Mouse (Mus musculus): ENCODE measurements around the gene Plcxd3. TPM values are rescaled to one million over a fixed set of nuclear protein-coding genes. Genes with fewer than 3 reads are reported as not detected.
"Not testable (repeated sequence)": the region's sequence is repeated elsewhere in the genome, so short reads cannot be mapped to it uniquely, and the experiment has no call there.

Plcxd3 gene
- polyA plus RNA-seq, 1 experiment from 2014 or later: 80.9 TPM

DNA sequence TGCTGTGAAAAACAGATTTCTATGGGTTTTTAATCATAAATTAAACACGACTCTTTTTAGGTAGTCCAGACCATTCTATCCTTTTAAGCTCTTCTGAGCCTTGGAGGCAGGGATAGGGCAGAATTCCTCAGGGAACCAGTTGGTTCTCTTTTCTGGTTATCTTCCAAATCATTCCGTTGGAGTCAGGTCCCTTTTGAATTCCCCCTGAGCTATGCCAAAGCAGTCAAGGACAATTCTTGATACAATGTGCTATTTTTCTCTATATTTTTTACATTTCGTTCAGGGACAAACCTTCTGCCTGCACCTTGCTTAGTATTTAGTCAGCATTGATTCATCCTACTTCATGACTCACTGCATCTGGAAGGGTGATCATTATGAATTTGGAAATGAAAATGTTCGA is 128.5 kb downstream of the Plcxd3 start:
- WGBS: 82% methylated on average over 4 of the region's 4 CpGs

DNA sequence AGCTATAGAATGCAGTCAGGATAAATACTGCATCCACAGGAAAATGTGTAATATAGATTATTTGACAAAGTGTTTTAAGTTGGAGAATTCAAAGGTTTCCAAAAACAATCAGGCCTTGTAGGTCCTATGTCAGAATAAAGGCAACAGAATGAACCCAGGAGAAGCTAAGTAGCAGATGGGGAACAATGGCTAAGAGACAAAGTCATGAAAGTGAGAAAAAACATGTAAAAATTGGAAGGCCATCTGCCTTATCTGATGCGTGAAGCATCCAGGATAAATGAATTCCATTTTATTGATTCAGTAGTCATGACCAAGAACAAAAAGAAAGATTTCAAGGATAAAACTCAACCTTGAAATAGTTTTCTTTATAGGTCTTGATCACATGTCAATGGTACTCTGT is 139.4 kb downstream of the Plcxd3 start:
- ATAC-seq (ENCODE audit: low read depth): no peak
- WGBS: 71% methylated on average over 1 of the region's 1 CpGs
- H3K27me3 ChIP-seq (ENCODE audit: control insufficient read depth, insufficient read depth, low read length): no peaks in the 10 kb centered on the region
- H3K27ac ChIP-seq (ENCODE audit: low read depth, low read length): no peak overlapping the region
- H3K9ac ChIP-seq (replicated peaks; ENCODE audit: low read depth, low read length): no peak overlapping the region
- no peaks in the 10 kb centered on the region for H3K9me3 ChIP-seq (ENCODE audit: control insufficient read depth, low read length)
- no peaks in the 10 kb centered on the region for H3K4me1 ChIP-seq (ENCODE audit: control insufficient read depth, insufficient read depth, low read length)
- H3K36me3 ChIP-seq (ENCODE audit: control insufficient read depth, insufficient read depth, low read length): no peaks in the 10 kb centered on the region
- H3K4me3 ChIP-seq (ENCODE audit: low read depth, low read length): no peak overlapping the region
- no peak overlapping the region for H3K4me2 ChIP-seq (ENCODE audit: low read depth, low read length)

More for the DNA sequence above, 128.5 kb downstream of the Plcxd3 start:
- no peak overlapping the region for H3K9ac ChIP-seq (replicated peaks; ENCODE audit: low read depth, low read length)
- H3K4me2 ChIP-seq (ENCODE audit: low read depth, low read length): no peak overlapping the region
- no peaks in the 10 kb centered on the region for H3K27me3 ChIP-seq (ENCODE audit: control insufficient read depth, insufficient read depth, low read length)
- H3K36me3 ChIP-seq (ENCODE audit: control insufficient read depth, insufficient read depth, low read length): no peaks in the 10 kb centered on the region
- H3K27ac ChIP-seq (ENCODE audit: low read depth, low read length): no peak overlapping the region
- H3K4me3 ChIP-seq (ENCODE audit: low read depth, low read length): no peak overlapping the region
- H3K9me3 ChIP-seq (ENCODE audit: control insufficient read depth, low read length): no peaks in the 10 kb centered on the region
- no peaks in the 10 kb centered on the region for H3K4me1 ChIP-seq (ENCODE audit: control insufficient read depth, insufficient read depth, low read length)
- ATAC-seq (ENCODE audit: low read depth): no peak

DNA sequence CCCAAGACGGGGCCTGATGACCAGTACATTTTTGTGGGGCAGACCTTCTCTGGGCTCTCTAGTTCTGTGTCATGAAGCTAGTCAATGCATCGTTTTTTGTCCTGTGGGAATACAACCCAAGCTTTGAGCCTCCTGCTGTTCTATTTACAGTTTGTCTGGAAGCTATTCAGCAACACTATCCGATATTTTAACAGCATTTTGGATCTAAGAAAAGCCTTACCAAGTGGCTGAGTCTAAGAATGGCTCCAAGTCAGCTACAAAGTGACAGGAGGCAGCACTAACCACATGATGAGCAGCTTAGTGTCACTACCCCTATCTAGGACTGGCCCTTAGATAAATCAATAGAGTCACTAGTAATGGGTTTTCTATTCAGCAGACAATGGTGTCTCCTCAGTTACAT is 149.3 kb downstream of the Plcxd3 start:
- Histone ChIP-seq H3K9me3 (ENCODE audit: control insufficient read depth, low read length) (no peaks in the 10 kb centered on the region), H3K36me3 (ENCODE audit: control insufficient read depth, insufficient read depth, low read length) (no peaks in the 10 kb centered on the region), H3K27me3 (ENCODE audit: control insufficient read depth, insufficient read depth, low read length) (no peaks in the 10 kb centered on the region), H3K9ac (replicated peaks; ENCODE audit: low read depth, low read length) (no peak overlapping the region), H3K4me2 (ENCODE audit: low read depth, low read length) (no peak overlapping the region), H3K4me1 (ENCODE audit: control insufficient read depth, insufficient read depth, low read length) (no peaks in the 10 kb centered on the region), H3K27ac (ENCODE audit: low read depth, low read length) (no peak overlapping the region), H3K4me3 (ENCODE audit: low read depth, low read length) (no peak overlapping the region)
- WGBS: 85% methylated on average over 3 of the region's 3 CpGs
- ATAC-seq (ENCODE audit: low read depth): no peak

DNA sequence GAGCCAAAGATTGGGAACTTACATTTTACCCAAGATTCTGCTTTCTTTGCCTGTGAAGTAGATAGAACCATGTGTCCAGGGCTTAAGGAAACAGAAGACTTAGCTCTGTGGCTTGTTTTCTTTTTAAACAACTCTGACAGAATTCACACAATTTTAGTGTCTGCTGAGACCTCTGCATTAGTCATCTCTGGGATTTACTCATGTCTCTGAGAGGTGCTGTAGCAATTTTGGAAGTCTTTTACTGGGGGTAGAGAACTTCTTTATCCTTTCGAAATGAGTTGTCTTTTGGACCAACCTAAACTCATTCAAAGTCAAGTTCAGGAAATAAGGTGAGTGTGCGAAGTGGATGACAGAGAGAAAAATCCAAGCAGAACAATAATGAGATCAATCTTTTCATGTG is 158.4 kb downstream of the Plcxd3 start:
- no peak for ATAC-seq (ENCODE audit: low read depth)
- 91% methylated on average over 2 of the region's 2 CpGs for WGBS

DNA sequence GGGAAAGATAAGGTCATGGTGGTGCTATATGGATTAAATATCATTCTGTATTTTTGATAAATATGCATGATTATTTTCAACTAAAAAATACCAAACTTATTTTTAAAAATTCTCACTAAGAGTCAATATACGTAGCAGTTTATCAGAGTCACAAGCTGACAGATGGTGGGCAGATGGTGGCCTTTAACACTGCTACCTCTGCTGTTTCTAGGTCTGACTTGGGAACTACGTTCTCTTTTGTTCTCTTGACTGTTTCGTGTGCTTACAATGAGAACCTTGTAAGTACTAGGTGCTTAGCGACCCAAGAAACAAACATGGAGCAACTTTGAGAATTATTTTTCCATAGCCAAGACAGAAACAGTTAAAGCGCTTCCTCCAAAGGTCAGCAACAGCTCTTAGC is 183.8 kb downstream of the Plcxd3 start:
- no peak overlapping the region for H3K9ac ChIP-seq (replicated peaks; ENCODE audit: low read depth, low read length)
- no peak overlapping the region for H3K4me3 ChIP-seq (ENCODE audit: low read depth, low read length)
- WGBS: 77% methylated on average over 5 of the region's 5 CpGs
- no peaks in the 10 kb centered on the region for H3K9me3 ChIP-seq (ENCODE audit: control insufficient read depth, low read length)
- no peak overlapping the region for H3K4me2 ChIP-seq (ENCODE audit: low read depth, low read length)
- no peaks in the 10 kb centered on the region for H3K36me3 ChIP-seq (ENCODE audit: control insufficient read depth, insufficient read depth, low read length)
- no peak for ATAC-seq (ENCODE audit: low read depth)
- no peak overlapping the region for H3K27ac ChIP-seq (ENCODE audit: low read depth, low read length)
- H3K4me1 ChIP-seq (ENCODE audit: control insufficient read depth, insufficient read depth, low read length): no peaks in the 10 kb centered on the region
- H3K27me3 ChIP-seq (ENCODE audit: control insufficient read depth, insufficient read depth, low read length): no peaks in the 10 kb centered on the region

More for the DNA sequence above, 158.4 kb downstream of the Plcxd3 start:
- no peaks in the 10 kb centered on the region for H3K4me1 ChIP-seq (ENCODE audit: control insufficient read depth, insufficient read depth, low read length)
- no peak overlapping the region for H3K27ac ChIP-seq (ENCODE audit: low read depth, low read length)
- H3K27me3 ChIP-seq (ENCODE audit: control insufficient read depth, insufficient read depth, low read length): no peaks in the 10 kb centered on the region
- no peaks in the 10 kb centered on the region for H3K36me3 ChIP-seq (ENCODE audit: control insufficient read depth, insufficient read depth, low read length)
- no peak overlapping the region for H3K4me2 ChIP-seq (ENCODE audit: low read depth, low read length)
- H3K4me3 ChIP-seq (ENCODE audit: low read depth, low read length): no peak overlapping the region
- H3K9ac ChIP-seq (replicated peaks; ENCODE audit: low read depth, low read length): no peak overlapping the region
- no peaks in the 10 kb centered on the region for H3K9me3 ChIP-seq (ENCODE audit: control insufficient read depth, low read length)

- Histone ChIP-seq H3K27ac (ENCODE audit: low read depth, low read length) (no peak overlapping the region), H3K27me3 (ENCODE audit: control insufficient read depth, insufficient read depth, low read length) (no peaks in the 10 kb centered on the region), H3K9me3 (ENCODE audit: control insufficient read depth, low read length) (no peaks in the 10 kb centered on the region), H3K36me3 (ENCODE audit: control insufficient read depth, insufficient read depth, low read length) (no peaks in the 10 kb centered on the region), H3K9ac (replicated peaks; ENCODE audit: low read depth, low read length) (no peak overlapping the region), H3K4me1 (ENCODE audit: control insufficient read depth, insufficient read depth, low read length) (no peaks in the 10 kb centered on the region), H3K4me2 (ENCODE audit: low read depth, low read length) (no peak overlapping the region), H3K4me3 (ENCODE audit: low read depth, low read length) (no peak overlapping the region)
- ATAC-seq (ENCODE audit: low read depth): no peak
- WGBS: 65% methylated on average over 6 of the region's 6 CpGs
Measured at GRCm38 (mm10) chr15:4561431-4561970, 186.2 kb downstream of the Plcxd3 start.

GRCm38 (mm10) chr15:4595521-4595920 is 220.2 kb downstream of the Plcxd3 start:
- H3K4me3 ChIP-seq (ENCODE audit: low read depth, low read length); H3K4me2 ChIP-seq (ENCODE audit: low read depth, low read length); H3K27ac ChIP-seq (ENCODE audit: low read depth, low read length); H3K9ac ChIP-seq (replicated peaks; ENCODE audit: low read depth, low read length); H3K9me3 ChIP-seq (ENCODE audit: control insufficient read depth, low read length); ATAC-seq (ENCODE audit: low read depth); H3K27me3 ChIP-seq (ENCODE audit: control insufficient read depth, insufficient read depth, low read length); H3K4me1 ChIP-seq (ENCODE audit: control insufficient read depth, insufficient read depth, low read length); H3K36me3 ChIP-seq (ENCODE audit: control insufficient read depth, insufficient read depth, low read length): not testable (repeated sequence)
- 95% methylated on average over 8 of the region's 8 CpGs for WGBS

DNA sequence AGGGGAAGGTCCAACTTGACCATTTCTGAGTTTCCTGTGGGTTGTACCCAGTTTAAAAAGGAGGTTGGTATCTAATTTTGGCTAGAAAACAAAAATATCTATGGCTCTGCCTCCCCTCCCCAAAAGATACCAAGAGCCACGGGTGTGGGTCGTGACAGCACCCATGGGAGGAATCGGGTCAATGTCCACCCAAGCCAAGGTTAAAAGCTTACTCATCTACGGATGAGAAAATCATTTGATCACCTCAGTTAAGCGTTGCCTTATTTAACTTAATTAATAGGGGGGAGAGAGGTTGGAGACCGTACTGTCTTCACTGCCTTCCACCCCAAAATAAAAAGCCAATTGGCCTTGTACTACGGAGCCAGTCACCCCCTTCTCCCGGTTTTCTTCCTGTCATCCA is 223.4 kb downstream of the Plcxd3 start:
- not testable (repeated sequence) for H3K4me3 ChIP-seq (ENCODE audit: low read depth, low read length); H3K9ac ChIP-seq (replicated peaks; ENCODE audit: low read depth, low read length); H3K27ac ChIP-seq (ENCODE audit: low read depth, low read length); ATAC-seq (ENCODE audit: low read depth); H3K4me1 ChIP-seq (ENCODE audit: control insufficient read depth, insufficient read depth, low read length); H3K27me3 ChIP-seq (ENCODE audit: control insufficient read depth, insufficient read depth, low read length); H3K4me2 ChIP-seq (ENCODE audit: low read depth, low read length); H3K9me3 ChIP-seq (ENCODE audit: control insufficient read depth, low read length); H3K36me3 ChIP-seq (ENCODE audit: control insufficient read depth, insufficient read depth, low read length)
- WGBS: 93% methylated on average over 8 of the region's 8 CpGs

DNA sequence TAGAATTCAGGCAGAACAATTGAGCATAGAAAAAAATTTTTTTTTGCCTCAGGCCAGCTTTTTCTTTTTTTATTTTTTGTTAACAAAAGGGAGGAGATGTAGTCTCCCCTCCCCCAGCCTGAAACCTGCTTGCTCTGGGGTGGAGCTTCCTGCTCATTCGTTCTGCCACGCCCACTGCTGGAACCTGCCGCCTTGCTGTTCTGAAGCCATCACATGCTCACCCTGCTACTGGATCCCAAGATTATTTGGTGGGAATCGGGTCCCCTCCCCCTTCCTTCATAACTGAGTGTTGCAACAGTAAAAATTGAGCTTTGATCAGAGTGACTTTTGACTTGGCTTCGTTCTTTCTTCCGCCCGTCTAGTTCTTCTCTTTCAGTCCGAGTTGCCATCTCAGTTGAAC is 224.0 kb downstream of the Plcxd3 start:
- H3K9me3 ChIP-seq (ENCODE audit: control insufficient read depth, low read length); H3K36me3 ChIP-seq (ENCODE audit: control insufficient read depth, insufficient read depth, low read length); H3K9ac ChIP-seq (replicated peaks; ENCODE audit: low read depth, low read length); H3K27me3 ChIP-seq (ENCODE audit: control insufficient read depth, insufficient read depth, low read length); H3K27ac ChIP-seq (ENCODE audit: low read depth, low read length); H3K4me3 ChIP-seq (ENCODE audit: low read depth, low read length); H3K4me1 ChIP-seq (ENCODE audit: control insufficient read depth, insufficient read depth, low read length); H3K4me2 ChIP-seq (ENCODE audit: low read depth, low read length); ATAC-seq (ENCODE audit: low read depth): not testable (repeated sequence)
- WGBS: 95% methylated on average over 8 of the region's 8 CpGs

DNA sequence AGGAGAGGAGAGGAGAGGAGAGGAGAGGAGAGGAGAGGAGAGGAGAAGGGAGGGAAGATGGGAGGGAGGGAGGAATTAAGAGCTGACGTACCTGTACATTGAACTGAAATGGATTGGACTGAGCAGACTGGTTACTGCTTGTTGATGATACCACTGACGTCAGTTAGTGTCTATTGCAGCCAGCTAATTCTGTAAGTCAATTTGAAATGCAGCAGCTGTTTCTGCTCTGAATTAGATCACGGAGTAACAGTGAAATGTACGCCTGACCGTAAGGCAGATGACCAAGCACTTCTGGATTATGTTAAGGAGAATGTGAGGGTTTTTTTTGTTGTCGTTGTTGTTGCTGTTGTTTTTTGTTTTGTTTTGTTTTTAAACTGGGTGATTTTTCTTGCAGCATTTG is 230.3 kb downstream of the Plcxd3 start:
- H3K4me2 ChIP-seq (ENCODE audit: low read depth, low read length): no peak overlapping the region
- no peaks in the 10 kb centered on the region for H3K36me3 ChIP-seq (ENCODE audit: control insufficient read depth, insufficient read depth, low read length)
- H3K9me3 ChIP-seq (ENCODE audit: control insufficient read depth, low read length): no peaks in the 10 kb centered on the region
- H3K4me1 ChIP-seq (ENCODE audit: control insufficient read depth, insufficient read depth, low read length): no peaks in the 10 kb centered on the region
- WGBS: 82% methylated on average over 6 of the region's 6 CpGs
- H3K9ac ChIP-seq (replicated peaks; ENCODE audit: low read depth, low read length): no peak overlapping the region
- no peak overlapping the region for H3K27ac ChIP-seq (ENCODE audit: low read depth, low read length)
- H3K27me3 ChIP-seq (ENCODE audit: control insufficient read depth, insufficient read depth, low read length): no peaks in the 10 kb centered on the region
- no peak for ATAC-seq (ENCODE audit: low read depth)
- no peak overlapping the region for H3K4me3 ChIP-seq (ENCODE audit: low read depth, low read length)

Measured in neural tube, embryonic 14.5 days (tissue).